Mouse (Mus musculus) forebrain, embryonic 13.5 days (tissue): ENCODE results near the gene Rgs9bp. TPM values are rescaled to one million over a fixed set of nuclear protein-coding genes. Genes with fewer than 3 reads are reported as not detected.

Source experiments
- ATAC-seq: fragments of 200-750 bp; cut with Nextera tagmentation; 2 replicates; pipeline ENCODE4 v1.8.0; 2017
- H3K27ac ChIP-seq: fragments of 300-500 bp; sonication (generic); 2 replicates; pipeline ENCODE4 v1.5.1; 2015; ENCODE audit warnings: inconsistent platforms, mild to moderate bottlenecking, moderate library complexity
- H3K27me3 ChIP-seq: fragments of 300-500 bp; sonication (generic); 2 replicates; pipeline ENCODE4 v1.6.1; 2015; ENCODE audit warnings: mild to moderate bottlenecking, inconsistent platforms
- H3K36me3 ChIP-seq: fragments of 300-500 bp; sonication (generic); 2 replicates; pipeline ENCODE4 v1.6.1; 2015; ENCODE audit warnings: mild to moderate bottlenecking, inconsistent platforms; ENCODE audit not compliant: poor library complexity, severe bottlenecking
- H3K4me1 ChIP-seq: fragments of 300-500 bp; sonication (generic); 2 replicates; pipeline ENCODE4 v1.6.1; 2015; ENCODE audit warnings: inconsistent platforms
- H3K4me2 ChIP-seq: fragments of 300-500 bp; sonication (generic); 2 replicates; pipeline ENCODE4 v1.6.1; 2015; ENCODE audit warnings: inconsistent platforms, mild to moderate bottlenecking, moderate library complexity
- H3K4me3 ChIP-seq: fragments of 300-500 bp; sonication (generic); 2 replicates; pipeline ENCODE4 v1.5.1; 2015; ENCODE audit warnings: mild to moderate bottlenecking, inconsistent platforms
- H3K9ac ChIP-seq: fragments of 300-500 bp; sonication (generic); 2 replicates; pipeline ENCODE4 v1.6.1; 2015; ENCODE audit warnings: mild to moderate bottlenecking, inconsistent platforms
- H3K9me3 ChIP-seq: fragments of 300-500 bp; sonication (generic); replicated peaks from 2 replicates; pipeline ENCODE4 v1.6.1; 2016; ENCODE audit warnings: inconsistent platforms
- WGBS: fragments of 180-500 bp; shearing (Covaris S2); methylation state at CpG from one replicate; pipeline ENCODE4 v1.1.7; 2015; 5-methylcytosine and 5-hydroxymethylcytosine counted together
- polyA plus RNA-seq: library from polyadenylated mRNA; unstranded; fragments of >200 nt; fragmentation: Nextera tagmentation; extraction: Ambion mirVana; gene quantifications from 2 replicates; pipeline ENCODE4 v1.2.1, GENCODE M21; 2015

Rgs9bp gene
- polyA plus RNA-seq, 1 experiment from 2014 or later = 0.03 TPM

DNA sequence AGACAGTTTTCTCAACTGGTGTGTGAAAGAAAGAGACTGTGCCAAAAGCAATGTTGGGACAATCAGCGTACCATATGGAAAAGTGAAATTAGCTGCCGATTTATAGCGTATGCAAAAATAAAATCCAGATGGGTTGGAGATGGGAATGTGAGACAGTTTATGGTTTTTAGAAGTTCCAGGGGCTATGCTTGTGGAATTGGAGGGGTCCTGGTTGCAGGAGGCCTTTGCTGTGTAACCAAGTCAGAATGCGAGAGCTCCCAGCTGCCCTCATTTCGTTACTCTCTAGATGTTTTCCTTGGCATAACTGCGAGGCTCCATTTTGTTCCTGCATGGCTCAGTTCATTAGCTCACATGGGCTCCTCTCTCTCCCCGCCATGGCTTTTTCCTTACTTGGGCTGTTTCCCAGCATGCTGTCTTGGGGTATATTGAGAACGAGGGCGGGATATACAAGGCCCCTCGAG is 5.4 kb upstream of the Rgs9bp start:
- no peak overlapping the region for H3K4me2 ChIP-seq
- no peaks in the 10 kb centered on the region for H3K9me3 ChIP-seq
- H3K27me3 ChIP-seq = no peaks in the 10 kb centered on the region
- H3K4me3 ChIP-seq = no peak overlapping the region
- no peak overlapping the region for H3K9ac ChIP-seq
- 89% methylated on average over 10 of the region's 10 CpGs for WGBS
- H3K27ac ChIP-seq = peak overlapping the region; percentile 31; the same call in 1 of the 2 replicates
- H3K4me1 ChIP-seq = peaks cover 23% of the 10 kb centered on the region
- no peak for ATAC-seq
- peaks cover 39% of the 10 kb centered on the region for H3K36me3 ChIP-seq

DNA sequence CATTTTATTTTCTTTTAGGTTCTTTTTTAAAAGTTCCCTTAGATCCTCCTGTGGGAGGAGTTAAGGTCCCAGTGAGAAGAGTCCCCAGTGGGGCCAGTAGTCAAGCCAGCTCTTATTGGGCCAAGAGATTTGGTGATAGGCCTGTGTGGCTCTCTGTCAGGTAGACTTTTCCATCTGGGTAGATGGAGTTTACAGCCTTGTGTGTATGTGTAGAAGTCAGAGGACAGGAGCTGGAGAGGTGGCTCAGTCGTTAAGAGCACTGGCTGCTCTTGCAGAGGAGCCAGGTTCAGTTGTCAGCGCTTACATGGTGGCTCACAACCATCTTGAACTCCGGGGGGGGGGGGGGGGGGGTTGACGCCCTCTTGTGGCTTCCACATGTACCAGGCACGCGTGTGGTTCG is 4.1 kb upstream of the Rgs9bp start:
- no peaks in the 10 kb centered on the region for H3K9me3 ChIP-seq
- peaks cover 10% of the 10 kb centered on the region for H3K27me3 ChIP-seq
- H3K36me3 ChIP-seq = peaks cover 27% of the 10 kb centered on the region
- no peak overlapping the region for H3K4me2 ChIP-seq
- peaks cover 33% of the 10 kb centered on the region for H3K4me1 ChIP-seq
- no peak overlapping the region for H3K9ac ChIP-seq
- no peak for ATAC-seq
- WGBS = 83% methylated on average over 7 of the region's 7 CpGs
- H3K27ac ChIP-seq = no peak overlapping the region
- H3K4me3 ChIP-seq = no peak overlapping the region

DNA sequence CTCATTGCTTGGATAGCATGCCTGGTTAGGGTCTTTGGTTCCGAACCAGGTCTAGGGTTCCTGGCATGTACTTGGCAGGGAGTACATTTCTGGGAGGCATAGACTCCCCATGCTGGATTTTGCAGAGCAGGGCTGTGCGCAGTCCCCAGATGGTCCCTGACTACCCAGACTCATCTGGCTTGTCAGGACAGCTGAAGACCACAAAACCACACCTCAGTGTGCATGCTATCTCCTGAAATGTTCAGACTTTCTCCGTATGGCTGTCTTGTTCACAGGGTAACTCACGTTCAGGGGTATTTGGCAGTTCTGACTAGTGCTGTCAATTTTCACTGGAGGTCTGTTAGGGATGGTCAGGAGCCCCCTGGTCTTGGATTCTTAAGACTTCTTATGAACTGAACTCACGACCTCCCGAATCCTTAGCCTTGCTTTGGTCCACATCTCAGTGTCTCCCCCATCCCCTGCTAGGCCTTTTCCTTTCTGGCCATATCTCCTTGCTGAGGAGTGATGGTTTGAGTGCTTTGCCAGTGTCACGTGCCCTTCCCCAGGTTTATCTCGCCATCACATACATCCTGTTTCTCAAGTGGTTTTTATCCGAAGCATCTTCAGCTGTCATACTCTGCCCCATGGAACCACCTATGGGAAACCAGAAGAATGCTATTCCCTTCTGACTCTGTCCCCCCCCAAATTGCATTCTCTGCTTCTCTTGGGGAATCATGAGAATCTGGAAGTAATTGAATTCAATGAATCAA is 3.5 kb upstream of the Rgs9bp start:
- Histone ChIP-seq H3K9ac (no peak overlapping the region), H3K4me1 (peaks cover 38% of the 10 kb centered on the region), H3K27me3 (peaks cover 16% of the 10 kb centered on the region), H3K4me3 (no peak overlapping the region), H3K27ac (no peak overlapping the region), H3K36me3 (peaks cover 23% of the 10 kb centered on the region), H3K9me3 (no peaks in the 10 kb centered on the region), H3K4me2 (no peak overlapping the region)
- ATAC-seq = no peak
- WGBS = 93% methylated on average over 9 of the region's 9 CpGs

DNA sequence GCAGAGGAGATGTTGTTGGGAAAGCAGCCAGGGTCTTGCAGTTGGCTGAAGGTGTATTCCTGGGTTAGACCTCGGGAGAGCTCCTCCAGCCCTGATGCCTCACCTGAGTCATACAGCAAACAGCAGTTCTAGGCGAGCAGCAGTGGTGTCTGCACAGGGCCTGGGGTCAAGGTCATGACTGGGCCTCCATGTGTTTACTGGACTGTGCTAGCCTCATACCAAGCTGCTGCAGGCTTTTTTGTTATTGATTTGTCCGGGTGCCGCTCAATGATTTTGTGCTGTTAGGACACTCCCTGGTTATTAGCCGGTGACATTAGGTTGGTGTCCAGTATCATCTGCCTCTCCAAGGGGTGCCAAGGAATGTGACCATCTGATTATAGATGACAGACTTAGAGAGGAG is 2.3 kb upstream of the Rgs9bp start:
- H3K27ac ChIP-seq = no peak overlapping the region
- 84% methylated on average over 5 of the region's 5 CpGs for WGBS
- H3K9ac ChIP-seq = no peak overlapping the region
- peaks cover 11% of the 10 kb centered on the region for H3K36me3 ChIP-seq
- H3K9me3 ChIP-seq = no peaks in the 10 kb centered on the region
- no peak for ATAC-seq
- no peak overlapping the region for H3K4me2 ChIP-seq
- H3K4me3 ChIP-seq = no peak overlapping the region
- H3K27me3 ChIP-seq = peaks cover 27% of the 10 kb centered on the region
- H3K4me1 ChIP-seq = peaks cover 38% of the 10 kb centered on the region

DNA sequence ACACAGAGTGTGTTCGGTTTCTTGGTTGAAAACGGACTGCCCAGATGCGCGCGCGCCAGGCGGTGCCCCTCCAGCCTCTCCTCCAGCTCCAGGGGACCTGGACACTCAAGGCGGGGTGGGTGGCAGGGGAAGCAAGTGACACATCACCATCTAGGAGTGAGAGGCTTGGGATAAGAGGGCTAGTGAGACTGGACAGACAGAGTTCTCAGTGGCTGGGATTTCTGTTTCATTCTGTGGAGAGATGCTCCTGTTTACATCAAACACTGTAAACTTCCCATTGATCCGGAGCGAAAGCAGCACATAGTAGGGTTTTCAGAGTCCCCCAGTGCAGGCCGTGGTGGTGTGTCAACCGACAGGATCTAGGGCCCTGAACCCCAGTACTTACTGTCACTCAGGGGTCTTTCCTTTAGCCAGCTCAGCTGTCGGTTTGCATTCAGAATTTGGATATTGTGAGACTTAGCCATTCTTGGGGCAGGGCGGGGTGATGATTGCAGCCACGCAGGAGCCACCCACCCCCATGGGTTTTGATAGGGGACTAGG is 1.6 kb upstream of the Rgs9bp start:
- Histone ChIP-seq H3K4me1 (peaks cover 38% of the 10 kb centered on the region), H3K36me3 (peaks cover 4% of the 10 kb centered on the region; the same call in 1 of the 2 replicates), H3K4me2 (peak overlapping the region; percentile 99), H3K9me3 (no peaks in the 10 kb centered on the region), H3K27ac (no peak overlapping the region), H3K27me3 (peaks cover 35% of the 10 kb centered on the region), H3K9ac (peak overlapping the region; percentile 85), H3K4me3 (peak overlapping the region; percentile 91)
- ATAC-seq = no peak
- 19% methylated on average over 15 of the region's 15 CpGs for whole genome bisulfite sequencing

DNA sequence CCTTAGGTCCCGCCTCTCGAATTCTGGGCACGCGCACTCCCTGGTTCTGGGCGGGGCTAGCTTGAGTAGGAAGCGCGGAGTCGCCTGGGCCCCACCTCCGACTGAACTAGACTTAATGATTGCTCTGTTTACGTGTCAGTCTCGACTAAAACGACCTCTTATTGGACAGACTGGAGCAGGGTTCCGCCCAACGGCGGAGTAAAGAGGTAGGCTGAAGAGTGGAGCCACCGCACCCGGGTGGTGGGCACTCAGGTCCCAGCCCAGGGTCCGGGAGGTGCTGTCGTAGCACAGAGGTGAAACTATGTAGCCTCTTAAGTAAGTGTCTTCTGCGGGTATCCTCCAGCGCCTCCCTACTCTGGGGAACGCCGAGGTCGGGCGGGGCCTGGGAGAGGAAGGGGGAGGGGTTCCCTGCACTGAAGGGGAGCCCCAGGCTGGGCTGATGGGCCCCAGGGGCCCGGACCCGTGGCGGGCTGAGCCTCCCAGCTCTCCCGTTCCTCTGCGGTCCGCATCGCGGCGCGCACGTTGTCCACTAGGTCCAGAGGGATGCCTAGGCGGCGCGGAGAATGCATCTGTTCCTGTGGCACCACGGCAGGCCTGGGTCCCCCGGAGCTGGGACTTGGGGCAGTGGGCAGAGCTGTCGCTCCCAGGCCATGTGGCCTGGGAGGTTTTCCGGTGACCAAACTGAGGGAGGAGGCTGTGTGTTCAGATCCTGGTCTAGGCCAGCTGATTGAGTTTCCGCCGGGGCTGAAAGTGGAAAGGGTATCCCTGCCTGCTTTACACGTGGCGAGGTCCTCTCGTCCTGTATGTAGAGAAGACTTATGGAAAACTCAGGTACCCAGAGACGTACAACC is 898 bp upstream of the Rgs9bp start, which contains the start of gene Ankrd27:
TSS of gene Ankrd27 (plus strand) at position 190 of the 851 bp plus-strand sequence.
- peak; percentile 99 for ATAC-seq
- H3K4me2 ChIP-seq = peak within 1 kb of the TSS; percentile 99
- H3K9ac ChIP-seq = peak within 1 kb of the TSS; percentile 85
- peak within 1 kb of the TSS; percentile 25; the same call in 1 of the 2 replicates for H3K27ac ChIP-seq
- H3K4me3 ChIP-seq = peak within 1 kb of the TSS; percentile 91
- H3K27me3 ChIP-seq = peaks cover 41% of the 10 kb centered on the region
- no peaks in the 10 kb centered on the region for H3K36me3 ChIP-seq
- peaks cover 38% of the 10 kb centered on the region for H3K4me1 ChIP-seq
- no peaks in the 10 kb centered on the region for H3K9me3 ChIP-seq
- under 1% methylated on average over 48 of the region's 49 CpGs for WGBS

DNA sequence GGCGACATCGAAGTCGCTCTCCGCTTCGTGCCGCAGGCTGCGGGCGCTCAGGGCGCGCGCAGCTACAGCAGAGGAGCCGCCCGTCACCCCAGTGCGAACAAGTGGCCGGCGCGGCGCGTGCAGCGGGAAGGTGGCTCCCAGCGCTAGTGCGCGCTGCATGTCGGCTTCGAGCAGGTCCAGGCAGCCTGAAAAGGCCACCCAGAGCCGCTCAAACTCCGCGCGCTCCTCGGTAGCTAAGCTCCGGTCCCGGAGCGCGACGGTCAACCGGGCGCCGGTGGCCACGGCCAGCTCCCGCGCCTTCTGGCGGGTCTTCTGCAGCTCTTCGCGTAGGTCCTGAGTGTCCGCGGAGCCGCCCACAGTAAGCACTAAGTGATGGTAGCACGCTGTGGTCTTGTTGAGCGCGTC is 594 bp downstream of the Rgs9bp start:
- WGBS = under 1% methylated on average over 50 of the region's 50 CpGs
- peaks cover 38% of the 10 kb centered on the region for H3K4me1 ChIP-seq
- H3K4me3 ChIP-seq = peak overlapping the region; percentile 91
- H3K9ac ChIP-seq = peak overlapping the region; percentile 57
- H3K9me3 ChIP-seq = no peaks in the 10 kb centered on the region
- H3K27ac ChIP-seq = no peak overlapping the region
- H3K4me2 ChIP-seq = peak overlapping the region; percentile 99
- ATAC-seq = no peak
- H3K27me3 ChIP-seq = peaks cover 49% of the 10 kb centered on the region
- H3K36me3 ChIP-seq = no peaks in the 10 kb centered on the region

DNA sequence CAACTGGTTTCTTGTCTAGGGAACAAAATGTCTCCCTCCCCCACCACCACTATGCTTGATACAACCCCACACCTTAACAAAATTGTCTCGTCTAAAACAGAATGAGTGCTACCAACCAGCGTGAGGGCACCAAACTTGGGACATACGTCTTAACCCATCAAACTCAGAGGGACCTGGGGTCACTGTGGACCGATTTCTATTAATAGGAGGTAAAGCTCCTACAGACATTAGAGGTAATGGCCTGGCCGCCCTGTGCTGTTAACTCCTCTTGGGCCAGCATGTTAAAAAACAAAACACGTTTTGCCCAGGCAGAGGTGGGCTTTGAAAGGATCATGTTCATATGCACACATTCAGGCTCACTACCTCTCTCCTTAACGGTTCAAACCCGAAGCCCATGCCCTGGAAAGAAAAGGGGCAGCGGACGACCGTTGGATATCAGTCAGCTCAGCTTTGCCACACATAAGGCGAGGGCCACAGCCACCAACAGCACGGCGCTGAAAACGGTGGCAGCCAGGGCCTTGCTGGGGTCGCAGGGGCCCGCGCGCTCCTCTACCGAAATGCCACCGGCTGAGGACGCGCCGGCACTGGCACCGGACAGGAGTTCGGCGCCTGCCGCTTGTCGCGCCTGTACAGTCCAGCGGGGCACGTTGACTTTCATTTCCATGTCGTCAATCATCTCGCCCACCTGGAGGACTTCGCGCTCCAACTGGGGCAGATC is 1.2 kb downstream of the Rgs9bp start:
- Histone ChIP-seq H3K4me2 (peak overlapping the region; percentile 99), H3K4me3 (peak overlapping the region; percentile 91), H3K4me1 (peaks cover 34% of the 10 kb centered on the region), H3K9me3 (no peaks in the 10 kb centered on the region), H3K27ac (no peak overlapping the region), H3K27me3 (peaks cover 49% of the 10 kb centered on the region), H3K36me3 (no peaks in the 10 kb centered on the region), H3K9ac (peak overlapping the region; percentile 57)
- ATAC-seq = no peak
- 3% methylated on average over 36 of the region's 36 CpGs for WGBS

DNA sequence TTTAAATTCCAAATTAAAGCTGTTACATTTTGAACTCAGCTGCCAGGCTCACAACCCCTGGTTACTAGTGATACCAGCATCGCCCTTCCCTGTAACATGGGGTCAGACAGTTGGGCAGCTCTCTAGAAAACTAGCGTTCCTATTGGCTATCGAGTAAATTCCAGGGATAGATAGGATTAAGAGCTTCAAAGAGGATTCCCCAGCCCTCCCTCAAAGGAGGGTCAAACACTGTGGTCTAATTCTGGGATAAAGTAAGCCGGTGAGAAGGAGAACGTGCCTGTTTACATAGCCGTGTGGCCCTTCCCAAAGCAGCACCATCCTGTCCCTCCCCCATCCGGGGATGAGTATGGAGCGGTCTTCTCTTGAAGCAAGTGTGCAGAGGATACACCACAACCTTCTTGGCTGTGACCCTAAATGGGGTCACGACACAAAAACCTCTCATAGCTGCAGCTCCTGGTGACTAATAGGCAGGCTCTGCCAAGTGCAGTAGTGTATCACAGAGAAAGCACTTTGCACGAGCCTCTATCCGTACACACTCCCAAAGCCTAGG is 1.8 kb downstream of the Rgs9bp start:
- Histone ChIP-seq H3K36me3 (no peaks in the 10 kb centered on the region), H3K4me1 (peaks cover 32% of the 10 kb centered on the region), H3K9me3 (no peaks in the 10 kb centered on the region), H3K4me3 (0 out of 2 replicates have a peak overlapping the region, but pooled peaks have one; percentile 91), H3K9ac (no peak overlapping the region), H3K4me2 (no peak overlapping the region; the same call in 1 of the 2 replicates), H3K27me3 (peaks cover 49% of the 10 kb centered on the region), H3K27ac (no peak overlapping the region)
- ATAC-seq = no peak
- 6% methylated on average over 11 of the region's 11 CpGs for WGBS

DNA sequence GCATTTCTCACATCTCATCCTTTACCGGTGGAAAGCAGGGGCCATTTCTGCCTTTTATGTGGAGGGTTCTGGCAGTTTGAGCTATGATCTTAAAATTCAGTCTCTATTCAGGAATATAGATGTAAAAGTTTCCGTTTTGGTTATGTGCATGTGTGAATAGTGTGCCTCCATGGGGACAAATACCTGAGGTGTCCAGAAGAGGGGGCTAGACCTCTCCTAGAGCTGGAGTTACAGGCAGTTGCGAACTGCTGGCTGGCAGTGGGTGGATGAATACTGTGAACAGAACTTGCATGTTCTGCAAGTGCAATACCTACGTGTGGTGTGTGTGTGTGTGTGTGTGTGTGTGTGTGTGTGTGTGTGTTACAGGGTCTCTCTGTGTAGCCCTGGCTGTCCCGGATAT is 2.7 kb downstream of the Rgs9bp start:
- ATAC-seq = no peak
- Histone ChIP-seq H3K4me3 (no peak overlapping the region), H3K36me3 (no peaks in the 10 kb centered on the region), H3K9ac (no peak overlapping the region), H3K9me3 (no peaks in the 10 kb centered on the region), H3K27me3 (peaks cover 49% of the 10 kb centered on the region), H3K27ac (no peak overlapping the region), H3K4me1 (peaks cover 26% of the 10 kb centered on the region), H3K4me2 (no peak overlapping the region)
- 66% methylated on average over 5 of the region's 5 CpGs for WGBS

DNA sequence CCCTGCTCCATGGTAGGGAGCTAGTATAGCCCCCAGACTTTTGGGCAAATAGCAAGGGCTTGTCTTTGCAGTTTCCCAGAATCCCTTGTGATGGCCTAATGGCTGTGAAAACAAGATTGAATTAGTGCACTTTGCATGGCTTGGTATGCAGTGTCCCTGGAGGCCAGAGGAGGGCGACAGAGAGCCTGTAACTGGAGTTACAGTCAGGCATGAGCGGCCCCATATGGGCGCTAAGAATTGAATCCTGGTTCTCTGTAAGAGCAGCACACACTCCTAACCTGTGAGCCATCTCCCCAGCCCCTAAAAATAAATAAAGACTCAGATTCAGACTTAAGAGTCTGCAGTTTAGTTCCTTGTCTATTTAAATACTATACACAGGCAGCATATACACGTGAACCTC is 5.5 kb downstream of the Rgs9bp start:
- Histone ChIP-seq H3K27ac (no peak overlapping the region), H3K4me2 (no peak overlapping the region), H3K9ac (no peak overlapping the region), H3K4me1 (peaks cover 8% of the 10 kb centered on the region), H3K4me3 (no peak overlapping the region), H3K9me3 (no peaks in the 10 kb centered on the region), H3K27me3 (peaks cover 43% of the 10 kb centered on the region), H3K36me3 (no peaks in the 10 kb centered on the region)
- no peak for ATAC-seq
- WGBS = 31% methylated on average over 4 of the region's 4 CpGs
